Mouse (Mus musculus) T-helper 17 cell (primary cell): ENCODE data around the gene Olfr26.
"Not testable (repeated sequence)": the region's sequence is repeated elsewhere in the genome, so short reads cannot be mapped to it uniquely, and the experiment has no call there.

Experiments
- in situ Hi-C, 2 experiments: fragments of 300-600 bp; cut with MboI, MseI; formaldehyde crosslinking; loops; 1 replicate in 1 of 2; 2 replicates in 1 of 2; pipeline ENCODE4 v1.15.1; 2025; ENCODE audit warnings: high pct_unique_total_duplicates in 2 of 2

The Olfr26 gene

GRCm38 (mm10) chr9:38854760-38855159, at the start of gene Olfr26:
Gene Olfr26, plus strand, starts transcription at chr9:38855060.
- in situ Hi-C loops = no loop called here

- in situ Hi-C loops = no loop called here
Observed at GRCm38 (mm10) chr9:38805696-38806095, 49.2 kb upstream of the Olfr26 start.

- in situ Hi-C loops = loop anchor here in 1 of 2 experiments (5.0 kb wide), 1 partner anchor 48 kb away; no protein-coding TSS in a partner anchor
Observed at GRCm38 (mm10) chr9:38814314-38814713, 40.5 kb upstream of the Olfr26 start, which contains the start of gene Olfr922. Gene Olfr922, plus strand, starts transcription at chr9:38814614.

- in situ Hi-C loops = no loop called here
Observed at GRCm38 (mm10) chr9:38815458-38815986, 39.3 kb upstream of the Olfr26 start.

GRCm38 (mm10) chr9:38826245-38826644, 28.6 kb upstream of the Olfr26 start, which contains the start of gene Olfr923:
Gene Olfr923, plus strand, starts transcription at chr9:38826545.
- in situ Hi-C loops = no loop called here

GRCm38 (mm10) chr9:38833027-38833426, 21.8 kb upstream of the Olfr26 start:
- in situ Hi-C loops = no loop called here

- in situ Hi-C loops = no loop called here
Observed at GRCm38 (mm10) chr9:38844149-38844548, 10.7 kb upstream of the Olfr26 start, which contains the start of gene Olfr924. Gene Olfr924, plus strand, starts transcription at chr9:38844449.

DNA sequence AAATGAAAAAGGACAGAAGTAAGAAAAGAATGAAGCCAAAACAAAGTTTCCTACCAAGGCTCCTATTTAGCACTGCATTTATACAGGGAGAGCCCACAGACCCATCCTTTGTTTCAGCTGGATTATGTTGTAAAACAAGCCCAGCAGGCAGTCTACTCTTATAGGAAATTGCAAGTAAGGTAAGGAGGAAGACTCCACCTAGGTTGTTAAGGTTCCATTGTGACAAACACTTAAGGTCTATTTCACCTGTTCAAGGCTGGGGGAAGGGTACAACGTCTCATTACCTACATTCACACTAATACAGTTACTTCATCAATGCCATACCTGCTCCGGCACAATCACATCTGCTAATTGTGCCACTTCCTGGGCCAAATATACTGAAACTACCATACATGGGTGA, 20.0 kb downstream of the Olfr26 start:
- in situ Hi-C loops = not testable (repeated sequence)

DNA sequence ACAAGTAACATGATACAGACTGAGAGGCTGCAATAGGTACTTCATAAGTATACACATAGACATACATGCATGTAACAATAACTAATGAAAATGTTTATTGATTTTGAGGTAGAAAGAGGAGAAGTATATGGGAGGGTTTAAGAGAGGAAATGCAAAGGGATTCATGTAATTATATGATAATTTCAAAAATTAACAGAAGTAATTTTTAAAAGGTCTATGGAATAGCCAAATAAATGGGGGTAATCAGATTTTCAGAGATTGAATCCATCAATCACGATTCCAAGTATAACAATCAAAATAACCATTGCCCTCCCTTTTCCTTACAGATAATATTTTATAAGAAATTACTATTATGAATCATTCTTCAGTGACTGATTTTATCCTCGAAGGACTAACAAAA, 22.0 kb downstream of the Olfr26 start, which contains the start of gene Olfr926:
TSS of gene Olfr926 (plus strand) at position 301 of the 400 bp plus-strand sequence.
- in situ Hi-C loops = no loop called here
